Mouse (Mus musculus) kidney, embryonic 15.5 days (tissue): ENCODE results near the gene Oit3. TPM values are rescaled to one million over a fixed set of nuclear protein-coding genes. Genes with fewer than 3 reads are reported as not detected.

Experiments
- ATAC-seq: fragments of 200-750 bp; cut with Nextera tagmentation; replicated peaks from 2 replicates; pipeline ENCODE4 v1.8.0; 2017; ENCODE audit warnings: moderate TSS enrichment; ENCODE audit not compliant: low FRiP score
- H3K27ac ChIP-seq: fragments of 300-500 bp; sonication (generic); 2 replicates; pipeline ENCODE4 v1.5.1; 2015; ENCODE audit warnings: mild to moderate bottlenecking, inconsistent platforms
- H3K27me3 ChIP-seq: fragments of 300-500 bp; sonication (generic); 2 replicates; pipeline ENCODE4 v1.6.1; 2015; ENCODE audit warnings: inconsistent platforms
- H3K36me3 ChIP-seq: fragments of 300-500 bp; sonication (generic); 2 replicates; pipeline ENCODE4 v1.6.1; 2015; ENCODE audit warnings: inconsistent platforms
- H3K4me1 ChIP-seq: fragments of 300-500 bp; sonication (generic); 2 replicates; pipeline ENCODE4 v1.6.1; 2015; ENCODE audit warnings: inconsistent platforms
- H3K4me2 ChIP-seq: fragments of 300-500 bp; sonication (generic); 2 replicates; pipeline ENCODE4 v1.6.1; 2015; ENCODE audit warnings: moderate library complexity, mild to moderate bottlenecking, inconsistent platforms
- H3K4me3 ChIP-seq: fragments of 300-500 bp; sonication (generic); replicated peaks from 2 replicates; pipeline ENCODE4 v1.5.1; 2015; ENCODE audit warnings: mild to moderate bottlenecking, inconsistent platforms
- H3K9ac ChIP-seq: fragments of 300-500 bp; sonication (generic); 2 replicates; pipeline ENCODE4 v1.6.1; 2015; ENCODE audit warnings: mild to moderate bottlenecking, inconsistent platforms
- H3K9me3 ChIP-seq: fragments of 300-500 bp; sonication (generic); replicated peaks from 2 replicates; pipeline ENCODE4 v1.6.1; 2016; ENCODE audit warnings: inconsistent platforms
- WGBS: fragments of 180-500 bp; shearing (Covaris S2); methylation state at CpG from one replicate; pipeline ENCODE4 v1.1.7; 2015; ENCODE audit warnings: mixed read lengths; 5-methylcytosine and 5-hydroxymethylcytosine counted together
- polyA plus RNA-seq: library from polyadenylated mRNA; unstranded; fragments of >200 nt; fragmentation: Nextera tagmentation; extraction: Ambion mirVana; gene quantifications from 2 replicates; pipeline ENCODE4 v1.2.1, GENCODE M21; 2015

The Oit3 gene
- 1.9 and 2.3 TPM in 2 replicates for polyA plus RNA-seq

GRCm38 (mm10) chr10:59441735-59442134 is at the start of gene Oit3:
Gene Oit3 (minus strand): TSS chr10:59441778.
- WGBS: 79% methylated on average over 11 of the region's 11 CpGs
- H3K36me3 ChIP-seq: no peaks in the 10 kb centered on the region
- H3K4me3 ChIP-seq: no peak within 1 kb of the TSS
- peaks cover 37% of the 10 kb centered on the region for H3K27me3 ChIP-seq
- H3K4me1 ChIP-seq: peaks cover 17% of the 10 kb centered on the region
- no peak within 1 kb of the TSS for H3K4me2 ChIP-seq
- ATAC-seq: no peak
- no peak within 1 kb of the TSS for H3K9ac ChIP-seq
- H3K27ac ChIP-seq: 0 out of 2 replicates have a peak within 1 kb of the TSS, but pooled peaks have one; percentile 6
- H3K9me3 ChIP-seq: no peaks in the 10 kb centered on the region

GRCm38 (mm10) chr10:59490920-59491319 is 49.3 kb upstream of the Oit3 start:
- 0 out of 2 replicates have a peak, but pooled peaks cover under 1% of the 10 kb centered on the region for H3K4me1 ChIP-seq
- H3K4me3 ChIP-seq: no peak overlapping the region
- H3K27ac ChIP-seq: no peak overlapping the region
- H3K9ac ChIP-seq: no peak overlapping the region
- peaks cover 21% of the 10 kb centered on the region for H3K36me3 ChIP-seq
- H3K27me3 ChIP-seq: no peaks in the 10 kb centered on the region
- no peak overlapping the region for H3K4me2 ChIP-seq
- H3K9me3 ChIP-seq: peaks cover 9% of the 10 kb centered on the region; the same call in 1 of the 2 replicates
- 89% methylated on average over 8 of the region's 8 CpGs for WGBS
- no peak for ATAC-seq

GRCm38 (mm10) chr10:59489411-59489810 is 47.8 kb upstream of the Oit3 start:
- Histone ChIP-seq H3K4me3 (no peak overlapping the region), H3K27me3 (no peaks in the 10 kb centered on the region), H3K9me3 (peaks cover 9% of the 10 kb centered on the region; the same call in 1 of the 2 replicates), H3K4me1 (no peaks in the 10 kb centered on the region), H3K4me2 (no peak overlapping the region), H3K9ac (no peak overlapping the region), H3K36me3 (peaks cover 21% of the 10 kb centered on the region), H3K27ac (no peak overlapping the region)
- WGBS: 85% methylated on average over 1 of the region's 1 CpGs
- no peak for ATAC-seq

GRCm38 (mm10) chr10:59487351-59487750 is 45.8 kb upstream of the Oit3 start:
- 91% methylated on average over 2 of the region's 2 CpGs for WGBS
- no peak overlapping the region for H3K27ac ChIP-seq
- no peak overlapping the region for H3K4me2 ChIP-seq
- peaks cover 21% of the 10 kb centered on the region for H3K36me3 ChIP-seq
- no peak overlapping the region for H3K9ac ChIP-seq
- no peaks in the 10 kb centered on the region for H3K27me3 ChIP-seq
- no peak overlapping the region for H3K4me3 ChIP-seq
- H3K9me3 ChIP-seq: peaks cover 9% of the 10 kb centered on the region; the same call in 1 of the 2 replicates
- no peaks in the 10 kb centered on the region for H3K4me1 ChIP-seq
- no peak for ATAC-seq

- no peak for ATAC-seq
- no peak overlapping the region for H3K4me2 ChIP-seq
- H3K4me3 ChIP-seq: no peak overlapping the region
- H3K27ac ChIP-seq: no peak overlapping the region
- no peak overlapping the region for H3K9ac ChIP-seq
- H3K4me1 ChIP-seq: no peaks in the 10 kb centered on the region
- H3K27me3 ChIP-seq: no peaks in the 10 kb centered on the region
- 91% methylated on average over 6 of the region's 6 CpGs for WGBS
- H3K36me3 ChIP-seq: peaks cover 18% of the 10 kb centered on the region
- H3K9me3 ChIP-seq: 0 out of 2 replicates have a peak, but pooled peaks cover 3% of the 10 kb centered on the region
These were observed 42.7 kb upstream of the Oit3 start for GRCm38 (mm10) chr10:59484318-59484717.

- H3K4me2 ChIP-seq: no peak overlapping the region
- H3K4me3 ChIP-seq: no peak overlapping the region
- H3K9ac ChIP-seq: no peak overlapping the region
- 96% methylated on average over 5 of the region's 5 CpGs for WGBS
- H3K4me1 ChIP-seq: no peaks in the 10 kb centered on the region
- H3K27me3 ChIP-seq: no peaks in the 10 kb centered on the region
- 0 out of 2 replicates have a peak, but pooled peaks cover 2% of the 10 kb centered on the region for H3K36me3 ChIP-seq
- no peak for ATAC-seq
- peaks cover 3% of the 10 kb centered on the region; the same call in 1 of the 2 replicates for H3K9me3 ChIP-seq
- no peak overlapping the region for H3K27ac ChIP-seq
These were observed 39.8 kb upstream of the Oit3 start for GRCm38 (mm10) chr10:59481381-59481780.

- Histone ChIP-seq H3K27me3 (no peaks in the 10 kb centered on the region), H3K27ac (no peak overlapping the region), H3K9ac (no peak overlapping the region), H3K9me3 (no peaks in the 10 kb centered on the region), H3K4me2 (no peak overlapping the region), H3K36me3 (peaks cover 4% of the 10 kb centered on the region; the same call in 1 of the 2 replicates), H3K4me3 (no peak overlapping the region), H3K4me1 (0 out of 2 replicates have a peak, but pooled peaks cover 3% of the 10 kb centered on the region)
- 78% methylated on average over 5 of the region's 5 CpGs for WGBS
- no peak for ATAC-seq
These were observed 28.9 kb upstream of the Oit3 start for GRCm38 (mm10) chr10:59470451-59470850.

GRCm38 (mm10) chr10:59467297-59467696 is 25.7 kb upstream of the Oit3 start:
- 90% methylated on average over 12 of the region's 12 CpGs for WGBS
- no peak for ATAC-seq
- Histone ChIP-seq H3K36me3 (peaks cover 5% of the 10 kb centered on the region; the same call in 1 of the 2 replicates), H3K27me3 (no peaks in the 10 kb centered on the region), H3K4me2 (no peak overlapping the region), H3K27ac (no peak overlapping the region), H3K9ac (no peak overlapping the region), H3K4me3 (no peak overlapping the region), H3K9me3 (no peaks in the 10 kb centered on the region), H3K4me1 (0 out of 2 replicates have a peak, but pooled peaks cover 3% of the 10 kb centered on the region)

GRCm38 (mm10) chr10:59466626-59467025 is 25.0 kb upstream of the Oit3 start:
- Histone ChIP-seq H3K4me2 (no peak overlapping the region), H3K27ac (no peak overlapping the region), H3K36me3 (peaks cover 5% of the 10 kb centered on the region; the same call in 1 of the 2 replicates), H3K9me3 (no peaks in the 10 kb centered on the region), H3K9ac (no peak overlapping the region), H3K27me3 (no peaks in the 10 kb centered on the region), H3K4me3 (no peak overlapping the region), H3K4me1 (no peaks in the 10 kb centered on the region)
- WGBS: 92% methylated on average over 4 of the region's 4 CpGs
- ATAC-seq: no peak

GRCm38 (mm10) chr10:59465546-59465945 is 24.0 kb upstream of the Oit3 start:
- H3K4me1 ChIP-seq: no peaks in the 10 kb centered on the region
- H3K9me3 ChIP-seq: no peaks in the 10 kb centered on the region
- peaks cover 5% of the 10 kb centered on the region; the same call in 1 of the 2 replicates for H3K36me3 ChIP-seq
- no peak overlapping the region for H3K9ac ChIP-seq
- ATAC-seq: no peak
- no peak overlapping the region for H3K4me2 ChIP-seq
- no peaks in the 10 kb centered on the region for H3K27me3 ChIP-seq
- H3K27ac ChIP-seq: no peak overlapping the region
- no peak overlapping the region for H3K4me3 ChIP-seq
- 80% methylated on average over 3 of the region's 3 CpGs for WGBS

GRCm38 (mm10) chr10:59462307-59462706 is 20.7 kb upstream of the Oit3 start:
- H3K9me3 ChIP-seq: no peaks in the 10 kb centered on the region
- no peaks in the 10 kb centered on the region for H3K27me3 ChIP-seq
- 86% methylated on average over 6 of the region's 6 CpGs for WGBS
- H3K4me2 ChIP-seq: no peak overlapping the region
- H3K4me3 ChIP-seq: no peak overlapping the region
- no peak overlapping the region for H3K27ac ChIP-seq
- peaks cover 5% of the 10 kb centered on the region; the same call in 1 of the 2 replicates for H3K36me3 ChIP-seq
- ATAC-seq: no peak
- no peaks in the 10 kb centered on the region for H3K4me1 ChIP-seq
- H3K9ac ChIP-seq: no peak overlapping the region

- no peaks in the 10 kb centered on the region for H3K27me3 ChIP-seq
These were observed 18.2 kb upstream of the Oit3 start for GRCm38 (mm10) chr10:59459767-59460166.

GRCm38 (mm10) chr10:59454631-59455030 is 13.1 kb upstream of the Oit3 start:
- no peak overlapping the region for H3K4me2 ChIP-seq
- WGBS: 95% methylated on average over 15 of the region's 15 CpGs
- ATAC-seq: no peak

More at GRCm38 (mm10) chr10:59459767-59460166, 18.2 kb upstream of the Oit3 start:
- H3K36me3 ChIP-seq: peaks cover 16% of the 10 kb centered on the region; the same call in 1 of the 2 replicates
- H3K9ac ChIP-seq: no peak overlapping the region
- no peaks in the 10 kb centered on the region for H3K4me1 ChIP-seq
- no peak overlapping the region for H3K27ac ChIP-seq
- no peak overlapping the region for H3K4me2 ChIP-seq
- WGBS: 91% methylated on average over 12 of the region's 12 CpGs
- H3K9me3 ChIP-seq: no peaks in the 10 kb centered on the region
- no peak overlapping the region for H3K4me3 ChIP-seq
- no peak for ATAC-seq

More at GRCm38 (mm10) chr10:59454631-59455030, 13.1 kb upstream of the Oit3 start:
- H3K4me1 ChIP-seq: 0 out of 2 replicates have a peak, but pooled peaks cover 3% of the 10 kb centered on the region
- H3K9me3 ChIP-seq: no peaks in the 10 kb centered on the region
- no peak overlapping the region for H3K27ac ChIP-seq
- H3K36me3 ChIP-seq: peaks cover 31% of the 10 kb centered on the region
- no peak overlapping the region for H3K9ac ChIP-seq
- no peaks in the 10 kb centered on the region for H3K27me3 ChIP-seq
- H3K4me3 ChIP-seq: no peak overlapping the region
